Mouse (Mus musculus) urinary bladder, adult 2 months (tissue): ENCODE results near the gene Fut4. TPM values are rescaled to one million over a fixed set of nuclear protein-coding genes. Genes with fewer than 3 reads are reported as not detected.
A peak's percentile ranks its signal among the peaks of the same experiment; 100 is the strongest.

Source experiments
- DNase-seq: peaks from one replicate; pipeline ENCODE4 v3.0.0; 2022; ENCODE audit warnings: low spot score
- polyA plus RNA-seq: library from polyadenylated mRNA; depleted of rRNA; stranded (reverse); fragments of >200 nt; gene quantifications from 2 replicates; pipeline ENCODE4 v1.2.3, GENCODE M21; 2012; rRNA removed

Gene Fut4
- 5.1 and 5.2 TPM in 2 replicates for polyA plus RNA-seq

DNA sequence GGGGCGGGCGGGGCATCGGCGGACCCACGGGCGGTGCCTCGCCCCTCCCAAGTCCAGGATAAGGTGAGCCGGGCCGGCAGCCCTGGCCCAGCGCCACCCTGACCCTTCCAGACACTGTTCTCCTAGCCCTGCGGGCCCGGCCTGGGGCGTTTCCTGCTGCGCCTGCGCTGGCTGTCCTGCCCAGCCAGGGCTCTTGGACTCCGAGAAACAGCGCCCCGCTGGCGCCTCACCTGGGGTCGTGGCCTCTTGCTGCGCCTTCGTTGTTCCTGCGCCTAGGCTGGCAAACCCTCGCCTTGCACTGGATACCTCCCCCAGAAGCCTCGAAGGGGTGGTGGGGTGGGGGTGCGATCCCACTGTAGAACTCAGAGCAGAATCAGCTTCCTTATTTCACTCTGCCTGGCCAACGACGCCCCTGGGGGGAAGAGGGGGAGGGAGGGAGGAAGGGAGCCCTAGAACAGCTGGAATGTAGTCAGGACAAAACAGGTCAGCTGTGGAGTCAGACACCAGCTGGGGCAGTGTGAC, at the start of gene Fut4:
TSS of gene Fut4 (minus strand) at position 393 of the 522 bp plus-strand sequence.
- peak; percentile 66 for DNase-seq

DNA sequence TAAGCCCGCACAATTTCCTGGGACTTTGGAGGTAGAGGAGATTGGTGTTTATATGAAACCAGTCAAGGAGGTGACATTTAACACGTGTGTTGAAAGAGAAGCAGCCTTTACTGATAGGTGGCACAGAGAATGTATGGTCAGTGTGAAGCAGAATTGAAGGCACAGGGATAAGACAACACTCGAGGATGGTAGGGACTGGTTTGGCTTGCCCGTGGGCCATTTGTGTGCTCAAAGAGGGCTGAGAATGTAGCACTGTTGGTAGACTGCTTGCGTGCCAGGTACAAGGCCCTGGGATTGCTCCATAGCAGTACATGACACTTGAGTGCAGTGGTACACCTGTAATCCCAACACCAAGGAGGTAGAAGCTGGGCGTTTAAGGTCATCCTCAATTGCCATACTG, 35.2 kb upstream of the Fut4 start:
- DNase-seq, result no peak

DNA sequence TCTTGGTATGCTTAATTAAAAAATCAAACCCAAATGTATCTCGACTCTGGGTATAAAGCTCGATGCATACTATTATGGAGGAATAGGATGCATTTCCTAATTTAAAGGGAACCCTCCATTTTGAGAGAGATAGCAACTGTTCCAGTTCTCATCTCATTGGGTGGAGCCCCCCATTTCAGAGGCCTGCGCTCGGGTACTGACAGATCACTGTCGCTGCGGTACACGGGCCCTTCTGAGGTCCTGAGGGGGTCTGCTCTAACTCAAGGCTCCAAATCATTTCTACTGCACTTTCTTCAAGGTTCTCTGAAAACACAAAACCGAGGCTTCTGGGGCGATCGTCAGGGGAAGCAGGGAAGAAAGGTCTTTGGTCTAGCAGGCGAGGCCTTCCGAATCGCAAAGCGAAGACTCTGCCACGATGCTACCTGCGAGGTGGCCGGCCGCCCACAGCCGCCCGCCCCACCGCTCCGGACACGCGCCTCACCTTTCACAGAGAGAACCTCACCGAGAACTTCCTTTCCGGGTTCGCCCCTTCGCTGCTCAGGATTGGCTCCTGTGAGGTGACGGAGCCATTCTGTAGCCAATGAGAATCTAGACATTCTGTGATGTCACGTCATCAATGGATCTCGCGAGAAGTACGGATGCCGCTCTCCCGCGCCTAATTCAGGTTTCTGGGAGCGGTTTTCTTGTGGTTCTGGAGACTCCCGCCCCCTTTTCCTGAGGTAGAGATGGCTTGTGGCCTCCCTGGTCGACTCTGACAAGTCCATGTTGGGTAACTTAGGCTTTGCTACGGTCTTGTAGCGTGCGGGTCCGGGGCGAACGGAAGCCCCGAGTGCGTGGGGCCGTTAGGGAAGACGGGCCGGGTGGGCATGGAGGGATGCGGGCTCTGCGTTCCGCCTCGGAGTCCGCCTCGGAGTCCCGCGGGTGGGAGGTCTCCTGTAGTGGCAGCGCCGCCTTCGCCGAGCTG, 32.1 kb upstream of the Fut4 start, which contains the start of the genes Mre11a and Ankrd49:
TSS of gene Mre11a (plus strand) at position 616 of the 964 bp plus-strand sequence.
TSS of gene Ankrd49 (minus strand) at position 818 of the 964 bp plus-strand sequence.
- DNase-seq, result peak; percentile 78

DNA sequence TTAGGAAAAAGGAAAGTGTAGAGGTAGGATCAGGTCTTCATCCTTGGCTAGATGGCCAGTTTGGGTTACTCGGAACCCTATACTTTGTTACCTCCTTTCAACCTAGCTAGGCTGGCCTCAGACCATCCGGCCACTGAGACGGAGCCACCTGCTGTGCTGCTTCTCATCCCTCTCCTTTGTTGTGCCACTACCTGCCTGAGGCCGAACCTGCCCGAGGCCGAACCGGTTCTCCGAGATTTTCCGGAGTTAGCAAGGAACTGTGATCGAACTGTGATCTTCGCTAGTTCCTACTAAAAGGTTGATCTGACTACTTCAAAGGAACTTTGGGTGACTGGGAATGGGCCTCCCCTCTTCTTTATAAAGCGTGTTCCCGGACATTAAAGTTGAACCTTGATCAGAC, 26.1 kb upstream of the Fut4 start:
- no peak for DNase-seq

DNA sequence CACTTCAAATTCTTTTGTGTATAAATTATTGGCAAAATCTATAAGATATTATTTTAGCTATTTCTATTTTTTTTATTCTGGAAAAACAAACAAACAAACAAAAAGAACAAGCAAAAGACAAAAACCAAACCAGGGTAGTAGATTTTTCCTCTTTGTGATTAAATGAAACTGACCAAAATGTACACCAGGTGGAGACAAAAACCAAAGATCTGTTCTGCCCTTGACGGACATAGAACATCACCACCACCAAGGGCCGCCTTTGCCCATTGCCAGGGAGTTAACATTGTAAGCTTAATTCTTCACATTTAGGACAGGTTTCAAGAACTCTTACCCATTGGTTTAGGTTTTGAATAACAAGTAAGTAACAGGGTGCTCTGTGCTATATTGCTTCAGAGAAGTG, 21.6 kb upstream of the Fut4 start:
- no peak for DNase-seq

DNA sequence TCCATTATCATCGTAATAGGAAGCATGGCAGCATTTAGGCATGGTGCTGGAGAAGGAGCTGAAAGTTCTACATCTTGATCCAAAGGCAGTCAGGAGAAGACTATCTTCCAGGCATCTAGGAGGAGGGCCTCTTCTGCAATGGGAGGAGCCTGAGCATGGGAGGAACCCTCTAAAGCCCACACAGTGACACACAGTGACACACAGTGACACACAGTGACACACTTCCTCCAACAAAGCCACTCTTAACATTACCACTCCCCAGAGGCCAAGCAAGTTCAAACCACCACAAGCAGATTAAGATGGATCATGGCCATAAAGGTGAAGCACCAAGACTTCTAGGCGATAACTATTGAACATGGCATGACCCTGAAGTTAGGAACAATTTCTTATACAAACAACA, 19.9 kb upstream of the Fut4 start:
- no peak for DNase-seq

DNA sequence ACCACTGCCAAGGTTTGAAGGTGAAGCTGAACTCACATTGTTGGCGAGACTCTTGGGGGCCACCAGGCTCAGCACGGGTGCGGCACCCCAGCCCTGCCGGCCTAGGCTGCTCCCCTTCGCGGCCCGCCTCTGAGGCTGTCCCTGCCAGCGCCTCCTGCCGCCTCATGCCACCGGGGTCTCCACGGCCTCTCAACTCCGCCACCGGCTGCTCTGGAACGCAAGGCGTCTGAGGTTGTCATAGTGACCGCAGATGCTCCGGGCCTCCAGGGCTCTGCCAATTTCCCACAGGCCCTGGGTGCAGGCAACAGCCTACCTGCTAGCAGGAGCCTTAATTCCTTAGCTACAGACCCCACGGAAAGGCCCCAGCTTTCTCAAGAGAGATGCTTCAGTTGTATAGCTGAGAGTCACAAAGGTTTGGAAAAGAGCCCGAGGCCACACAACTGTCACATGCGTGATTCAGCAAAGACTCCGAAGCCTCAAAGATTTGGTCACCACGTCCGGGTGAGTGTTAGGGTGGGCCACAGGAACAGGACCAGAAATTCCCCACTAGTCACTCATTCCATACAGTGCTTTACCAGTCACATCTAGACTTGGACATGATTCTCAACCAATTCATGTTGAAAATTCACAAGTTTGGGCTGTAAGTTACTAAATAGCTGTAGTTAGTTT, 18.7 kb upstream of the Fut4 start, which contains the start of gene 1700012B09Rik:
TSS of gene 1700012B09Rik (minus strand) at position 228 of the 669 bp plus-strand sequence.
- no peak for DNase-seq

DNA sequence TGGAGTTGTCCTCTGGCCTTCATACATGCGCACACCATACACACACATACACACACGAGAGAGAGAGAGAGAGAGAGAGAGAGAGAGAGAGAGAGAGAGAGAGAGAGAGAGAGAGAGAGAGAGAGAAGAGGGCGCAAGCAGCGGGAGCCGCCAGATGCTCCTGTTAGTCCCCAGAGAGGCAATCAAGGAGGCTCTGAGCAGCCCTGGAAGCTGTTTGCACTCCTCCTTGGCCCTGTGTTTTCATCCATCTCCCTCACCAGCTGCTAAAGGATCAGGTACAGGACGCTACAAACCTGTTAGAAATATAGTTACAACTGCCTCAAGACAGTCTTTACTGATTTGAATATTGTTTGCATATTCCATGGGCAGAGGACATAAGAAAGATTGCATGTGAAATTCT, 17.6 kb upstream of the Fut4 start:
- DNase-seq, result no peak

DNA sequence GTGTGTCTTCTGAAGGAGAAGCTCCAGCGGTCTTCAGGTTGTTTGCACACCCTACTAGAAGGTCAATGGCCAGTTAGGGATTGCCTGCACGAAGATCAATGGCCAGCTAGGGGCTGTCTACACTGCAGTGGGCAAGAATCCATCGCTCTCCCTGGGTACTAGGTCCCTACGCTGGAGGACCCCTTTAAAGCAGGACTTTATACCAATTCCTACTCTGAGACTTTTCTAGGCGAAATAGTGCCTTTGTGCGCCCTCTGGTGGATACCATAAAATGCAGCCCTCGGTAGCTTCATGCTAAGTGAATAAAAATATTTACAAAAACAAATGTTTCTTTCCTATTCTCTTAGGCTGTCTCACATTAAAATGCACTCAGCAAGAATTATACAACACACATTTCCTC, 12.6 kb upstream of the Fut4 start:
- no peak for DNase-seq

DNA sequence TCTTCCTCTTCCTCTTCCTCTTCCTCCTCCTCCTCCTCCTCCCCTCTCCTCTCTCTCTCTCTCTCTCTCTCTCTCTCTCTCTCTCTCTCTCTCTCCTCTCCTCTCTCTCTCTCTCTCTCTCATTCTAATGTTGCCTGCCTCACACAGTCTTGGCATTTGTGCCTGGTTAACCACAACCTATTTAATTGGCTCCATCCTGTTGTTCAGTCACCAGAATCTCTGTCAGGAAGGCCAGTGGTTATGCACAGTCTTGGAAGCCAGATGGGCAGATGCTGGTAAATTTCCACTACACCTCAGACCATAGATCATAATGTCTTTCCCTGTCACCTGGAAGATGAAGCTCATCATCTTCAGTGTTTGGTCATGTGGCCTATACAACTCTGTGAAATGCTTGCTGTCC, 7.1 kb upstream of the Fut4 start:
- no peak for DNase-seq

DNA sequence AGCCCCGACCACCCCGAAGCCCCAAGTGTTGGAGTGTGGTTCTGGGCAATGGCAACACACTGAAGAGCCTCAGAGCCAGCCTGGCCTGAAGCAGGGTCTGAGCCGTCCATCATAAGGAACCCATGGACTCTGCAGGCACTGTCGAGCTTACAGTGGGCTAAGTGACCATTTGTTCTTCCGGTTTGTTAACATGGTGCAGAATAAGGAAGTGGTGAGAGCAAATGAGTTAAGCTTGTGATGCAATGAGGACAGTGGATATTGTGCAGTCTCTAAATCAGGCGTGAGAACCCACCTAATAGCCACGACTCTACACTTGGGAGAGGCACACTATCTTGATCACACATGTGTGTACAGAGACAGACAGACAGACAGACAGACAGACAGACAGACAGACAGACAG, 6.4 kb upstream of the Fut4 start:
- no peak for DNase-seq

DNA sequence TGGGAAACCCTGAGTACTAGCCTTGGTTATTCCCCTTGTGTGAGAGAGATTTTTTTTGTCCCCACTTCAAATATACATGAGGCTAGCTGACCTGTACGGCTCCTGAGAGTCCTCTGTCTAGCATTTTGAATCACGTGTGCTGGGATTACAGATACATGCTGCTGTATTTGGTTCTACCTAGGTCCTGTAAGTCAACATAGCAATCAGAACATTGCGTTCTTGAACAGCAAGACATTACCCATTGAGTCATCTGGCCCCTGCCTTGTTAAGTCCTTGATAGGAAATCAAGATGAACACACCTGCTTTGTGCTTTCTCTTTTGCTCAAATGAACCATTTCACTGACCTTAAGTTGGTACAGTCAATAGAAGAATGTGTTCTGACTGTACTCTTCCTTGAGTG, 2.3 kb upstream of the Fut4 start:
- DNase-seq, result no peak

DNA sequence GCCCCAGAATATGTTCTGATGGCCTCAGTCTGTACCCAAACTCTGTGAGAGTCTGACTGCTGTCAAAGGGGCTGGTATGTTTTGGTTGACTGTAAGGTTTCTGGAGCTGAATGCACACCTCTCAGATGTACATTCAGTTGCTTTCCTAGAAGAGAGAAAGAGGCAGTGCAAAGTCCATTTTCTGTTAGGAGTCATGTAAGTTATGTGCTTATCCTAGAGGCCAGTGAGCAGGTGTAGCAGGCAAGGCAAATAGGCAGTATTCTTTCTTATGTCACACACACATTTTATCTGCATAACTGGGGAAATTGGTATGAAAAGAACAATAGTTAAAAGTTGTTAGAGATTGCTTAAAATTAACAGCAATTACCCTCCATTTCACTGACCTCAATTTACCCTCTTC, 1.8 kb upstream of the Fut4 start:
- DNase-seq, result no peak

DNA sequence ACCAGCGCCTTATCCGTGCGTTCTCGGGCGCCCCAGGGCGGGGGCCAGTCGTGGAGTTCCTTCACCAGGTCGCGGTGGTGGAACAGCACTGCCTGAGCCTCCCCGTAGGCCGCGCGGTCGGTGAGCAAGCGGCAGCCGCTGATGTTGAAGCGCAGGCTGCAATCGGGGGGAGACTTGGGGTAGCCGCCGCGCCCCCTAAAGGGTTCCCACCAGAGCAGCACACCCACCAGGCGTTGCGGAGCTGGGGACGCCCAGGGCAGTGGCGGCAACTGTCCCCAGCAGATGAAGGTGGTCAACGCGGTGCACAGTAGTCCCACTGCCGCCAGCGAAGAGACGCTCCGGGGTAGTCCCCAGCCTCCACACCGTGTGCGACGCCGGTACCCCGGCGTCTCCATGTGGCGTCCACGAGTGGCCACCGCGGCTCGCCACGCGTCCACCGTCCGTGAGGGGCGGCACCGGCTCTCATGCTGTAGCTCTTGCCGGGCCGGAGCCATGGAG, 641 bp downstream of the Fut4 start:
- DNase-seq, result peak; percentile 34

DNA sequence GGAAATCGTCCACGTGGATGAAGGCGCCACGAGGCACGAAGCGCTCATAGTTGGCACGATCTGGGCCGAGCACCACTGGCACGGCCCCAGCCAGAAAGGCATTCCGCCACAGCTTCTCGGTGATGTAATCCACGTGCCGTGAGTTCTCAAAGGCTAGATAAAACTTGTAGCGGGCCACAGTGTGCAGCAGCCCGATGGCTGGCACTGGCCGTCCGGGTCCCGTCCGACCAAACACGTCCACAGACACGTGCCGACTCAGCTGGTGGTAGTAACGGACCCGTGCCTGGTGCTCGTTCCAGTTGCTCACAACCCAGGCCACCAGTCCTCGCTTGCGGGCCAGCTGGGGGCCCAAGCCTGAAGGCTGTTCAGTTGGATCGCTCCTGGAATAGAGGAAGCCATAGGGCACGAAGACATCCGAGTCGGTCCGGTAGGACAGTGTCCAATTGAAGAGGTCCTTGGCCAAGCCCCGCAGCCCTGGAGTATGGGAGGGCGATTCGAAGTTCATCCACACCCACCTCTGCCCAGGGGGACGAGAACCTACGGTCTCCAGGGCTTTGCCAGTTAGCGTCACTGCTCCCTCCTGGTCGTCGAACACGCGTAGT, 1.2 kb downstream of the Fut4 start:
- no peak for DNase-seq

DNA sequence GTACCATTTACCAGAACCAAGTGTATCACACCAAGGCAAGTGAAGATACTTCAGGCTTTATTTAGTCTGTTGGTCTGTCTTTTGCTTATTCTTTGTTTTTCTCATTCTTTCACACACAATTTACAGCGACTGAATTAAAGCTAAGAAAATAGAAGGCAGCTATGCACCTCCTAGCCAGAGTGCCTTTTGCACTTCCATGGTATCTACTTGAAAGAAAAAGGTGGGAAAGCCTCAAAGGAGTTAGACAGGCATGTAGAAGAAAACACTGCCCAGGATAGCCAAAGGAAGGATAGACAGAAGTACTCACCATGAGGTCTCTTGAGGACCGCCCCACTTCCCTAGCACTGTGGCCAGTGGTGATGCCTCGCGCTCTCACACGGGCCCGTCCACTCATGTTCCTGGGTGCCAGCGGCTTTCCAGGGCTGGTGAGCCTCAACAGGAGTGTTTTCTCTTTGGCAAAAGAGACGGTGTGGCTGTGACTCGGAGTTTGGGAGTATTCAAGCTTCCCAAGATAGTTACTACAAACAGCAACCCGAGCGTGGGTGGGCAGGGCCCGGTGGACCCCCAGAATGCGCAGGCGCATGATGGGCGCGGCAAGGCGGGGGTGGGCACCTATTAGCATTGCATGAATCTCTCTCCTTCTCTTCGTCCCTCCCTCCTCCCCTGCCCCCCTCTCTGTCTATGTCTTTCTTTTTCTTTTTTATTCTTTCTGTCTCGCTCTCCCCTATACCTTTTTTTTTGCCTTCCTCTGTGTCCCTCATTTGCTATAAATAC, 11.9 kb downstream of the Fut4 start, which contains the start of gene Piwil4:
TSS of gene Piwil4 (minus strand) at position 583 of the 774 bp plus-strand sequence.
- no peak for DNase-seq

DNA sequence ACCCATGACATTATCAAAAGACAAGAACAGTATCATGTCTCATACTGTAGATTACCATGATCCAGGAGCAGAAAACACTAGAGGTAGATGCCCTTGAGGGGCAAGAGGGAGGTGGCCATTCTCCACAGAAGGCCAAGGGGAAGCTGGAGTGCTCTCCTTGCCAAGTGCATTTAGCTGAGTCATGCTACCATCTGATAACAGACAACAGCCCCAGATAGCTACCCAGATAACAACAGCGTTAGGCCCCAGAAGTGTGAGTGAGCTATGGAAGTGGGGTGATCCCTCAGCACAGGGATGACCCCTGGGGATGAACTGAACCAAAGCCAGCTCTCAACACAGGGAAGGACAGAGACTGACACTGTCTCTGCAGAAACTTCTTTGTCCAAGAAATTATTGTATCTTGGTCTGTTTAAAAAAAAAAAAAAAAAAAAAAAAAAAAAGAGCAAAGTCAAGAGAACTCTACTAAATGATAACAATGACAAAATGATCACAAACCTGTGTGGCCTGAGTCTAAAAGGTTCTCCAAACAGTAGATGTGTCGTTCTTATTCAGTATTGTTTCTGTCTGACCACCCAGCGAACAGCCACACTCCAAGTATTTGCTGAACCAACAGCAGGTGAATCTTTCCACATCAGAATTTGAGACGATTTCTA, 12.6 kb downstream of the Fut4 start:
- no peak for DNase-seq

DNA sequence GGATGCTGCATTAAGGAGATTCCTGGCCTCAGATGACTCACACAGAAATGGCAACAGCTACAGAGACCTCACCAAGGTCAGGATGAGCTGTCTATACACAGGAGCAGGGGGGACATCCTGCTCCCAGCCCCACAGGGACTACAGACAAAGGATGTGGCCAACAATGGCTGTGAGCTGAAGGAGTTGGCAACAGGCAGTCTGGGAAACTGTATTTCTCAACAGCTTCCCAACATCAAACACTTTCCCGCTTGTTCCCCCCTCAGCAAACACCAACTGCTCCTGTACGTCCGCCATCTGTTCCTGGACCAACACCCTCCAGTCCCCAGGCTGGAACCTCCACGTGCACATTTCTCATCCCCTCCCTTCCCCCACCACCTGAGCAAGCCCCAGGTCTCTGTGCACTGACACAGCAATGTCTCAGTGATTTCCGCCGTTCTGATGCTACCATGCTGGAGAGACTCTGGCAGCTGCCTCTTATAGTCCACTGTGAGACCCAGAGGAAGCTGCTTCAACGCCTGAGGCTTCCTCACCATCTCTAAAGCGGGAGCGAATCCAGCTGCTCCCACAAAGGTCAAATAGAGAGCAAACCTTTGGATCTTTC, 21.2 kb downstream of the Fut4 start:
- DNase-seq, result no peak

DNA sequence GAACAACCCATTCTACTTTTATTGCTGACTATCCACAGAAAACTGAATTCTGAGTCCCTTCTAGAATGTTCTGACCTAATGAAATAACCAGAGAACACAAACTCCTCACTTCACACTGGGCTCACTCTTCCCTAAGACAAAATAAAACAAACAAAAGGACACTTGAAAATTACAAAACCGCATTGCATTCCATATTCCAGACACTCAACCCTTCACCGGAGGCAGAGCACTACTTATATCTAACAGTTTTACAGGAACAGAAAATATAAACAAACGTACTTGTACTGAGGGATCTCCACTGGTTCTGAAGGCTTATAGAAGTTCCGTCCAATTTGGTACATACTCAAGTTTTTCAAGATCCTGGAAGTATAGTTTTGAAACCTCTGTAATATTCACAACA, 23.8 kb downstream of the Fut4 start:
- no peak for DNase-seq

DNA sequence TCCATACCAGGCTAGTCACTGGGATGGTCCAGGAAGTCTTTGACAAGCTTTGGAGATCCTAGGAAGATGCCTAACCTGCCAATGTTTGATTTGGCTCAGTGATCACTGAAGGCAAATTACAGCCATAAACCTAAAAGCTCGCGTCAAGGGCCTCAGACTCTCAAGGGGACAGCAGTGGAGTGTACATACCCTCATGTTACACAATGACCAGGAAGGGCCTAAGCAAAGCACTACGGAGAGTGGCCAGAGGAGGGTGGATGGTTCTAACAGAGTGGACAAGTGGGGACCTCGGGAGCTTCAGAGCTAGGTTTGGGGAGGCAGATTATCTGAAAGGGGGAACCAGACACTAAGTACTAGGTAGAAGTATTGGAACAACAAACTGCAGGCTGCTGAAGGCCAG, 25.6 kb downstream of the Fut4 start:
- DNase-seq, result no peak
